Mouse (Mus musculus) left cerebral cortex, postnatal 10 days (tissue): Measurements from ENCODE around the gene Nup210. TPM values are rescaled to one million over a fixed set of nuclear protein-coding genes. Genes with fewer than 3 reads are reported as not detected.
"Not testable (repeated sequence)": the region's sequence is repeated elsewhere in the genome, so short reads cannot be mapped to it uniquely, and the experiment has no call there.

Experiments
- DNase-seq, 2 experiments: peaks; one replicate each; pipeline ENCODE4 v3.0.0; 2021 to 2022; ENCODE audit warnings: low spot score in 2 of 2, mixed read lengths in 1 of 2; ENCODE audit errors: extremely low spot score in 1 of 2
- intact Hi-C: fragments of 180-260 bp; cut with DNase I; formaldehyde crosslinking; loops from one replicate; pipeline ENCODE4 v1.15.1; 2025
- total RNA-seq, 2 experiments: library from RNA; stranded (reverse); gene quantifications; 2 replicates each; pipeline ENCODE4 v1.2.3; 2021

Gene Nup210
- total RNA-seq, 2 experiments from 2014 or later, result 35.6 to 36.7 TPM

GRCm38 (mm10) chr6:91110323-91111020, 6.2 kb downstream of the Nup210 start:
- DNase-seq, result no peak
- intact Hi-C loops, result no loop called here

- intact Hi-C loops, result no loop called here
Observed at GRCm38 (mm10) chr6:91109489-91109888, 7.1 kb downstream of the Nup210 start.

GRCm38 (mm10) chr6:91108917-91109450, 7.6 kb downstream of the Nup210 start:
- DNase-seq, result no peak
- intact Hi-C loops, result no loop called here

More at GRCm38 (mm10) chr6:91109489-91109888, 7.1 kb downstream of the Nup210 start:
- DNase-seq, result no peak

- DNase-seq, result no peak
- intact Hi-C loops, result no loop called here
Observed at GRCm38 (mm10) chr6:91108301-91108916, 8.2 kb downstream of the Nup210 start.

GRCm38 (mm10) chr6:91105400-91106129, 11.1 kb downstream of the Nup210 start:
- intact Hi-C loops, result no loop called here
- no peak for DNase-seq

GRCm38 (mm10) chr6:91104765-91105399, 11.7 kb downstream of the Nup210 start:
- intact Hi-C loops, result no loop called here
- no peak for DNase-seq

GRCm38 (mm10) chr6:91103421-91103820, 13.2 kb downstream of the Nup210 start:
- intact Hi-C loops, result not testable (repeated sequence)

GRCm38 (mm10) chr6:91100621-91101020, 16.0 kb downstream of the Nup210 start:
- intact Hi-C loops, result no loop called here
- DNase-seq, result no peak

More at GRCm38 (mm10) chr6:91103421-91103820, 13.2 kb downstream of the Nup210 start:
- DNase-seq, result not testable (repeated sequence)

- intact Hi-C loops, result no loop called here
- no peak for DNase-seq
Observed at GRCm38 (mm10) chr6:91097879-91098278, 18.8 kb downstream of the Nup210 start.

- intact Hi-C loops, result no loop called here
- DNase-seq, result peak in 1 of 2 experiments; percentile 27
Observed at GRCm38 (mm10) chr6:91095072-91095601, 21.5 kb downstream of the Nup210 start.

GRCm38 (mm10) chr6:91092216-91092899, 24.3 kb downstream of the Nup210 start:
- no peak for DNase-seq
- intact Hi-C loops, result no loop called here

- intact Hi-C loops, result no loop called here
- DNase-seq, result no peak
Observed at GRCm38 (mm10) chr6:91085114-91085892, 31.3 kb downstream of the Nup210 start.

GRCm38 (mm10) chr6:91080033-91080432, 36.6 kb downstream of the Nup210 start:
- intact Hi-C loops, result no loop called here
- no peak for DNase-seq

GRCm38 (mm10) chr6:91076249-91076648, 40.4 kb downstream of the Nup210 start:
- intact Hi-C loops, result no loop called here
- DNase-seq, result peak; percentile 84 to 85

GRCm38 (mm10) chr6:91068511-91068910, 48.1 kb downstream of the Nup210 start:
- no peak for DNase-seq
- intact Hi-C loops, result no loop called here

GRCm38 (mm10) chr6:91067048-91067447, 49.6 kb downstream of the Nup210 start:
- intact Hi-C loops, result no loop called here
- no peak for DNase-seq

GRCm38 (mm10) chr6:91061296-91061695, 55.3 kb downstream of the Nup210 start:
- no peak for DNase-seq
- intact Hi-C loops, result loop anchor here (5.0 kb wide), 1 partner anchor 76 kb away; no protein-coding TSS in a partner anchor
